In genomic region chr9:101611481-101611880, GRCm38 (mm10) we compare ENCODE assay signal across 9 mouse cellular contexts.
DNase-seq lines count a peak whose midpoint lies in the region; ATAC-seq and TF ChIP-seq lines count a peak whose summit lies in the region.
"Had no signal": no experiment of that assay in that cellular context is flagged by ENCODE, and none has a peak within 500 bp of the region (broad histone marks: within the 10 kb centered on the region; RNA-seq: fewer than 3 reads in every experiment).

No protein-coding gene starts in this region.

- H3K4me3 ChIP-seq in cerebellum, adult 2 months (replicated peaks; ENCODE audit: insufficient read depth, low read depth, low read length) = no peak overlapping the region
- H3K4me3 ChIP-seq in liver, embryonic 11.5 days (ENCODE audit: low read depth, low read length) = no peak overlapping the region

- H3K4me1 ChIP-seq in cerebellum, adult 2 months (ENCODE audit: control insufficient read depth, insufficient read depth, low read length) = peaks cover 45% of the 10 kb centered on the region
- no peaks in the 10 kb centered on the region for H3K4me1 ChIP-seq in liver, embryonic 11.5 days (replicated peaks; ENCODE audit: control insufficient read depth, insufficient read depth, low read length)

- intact Hi-C loops in left cerebral cortex, postnatal 25 days (cut with DNase I) = no loop called here

- no peak overlapping the region for H3K4me2 ChIP-seq in liver, embryonic 11.5 days

- H3K36me3 ChIP-seq in liver, embryonic 11.5 days (ENCODE audit: control insufficient read depth, insufficient read depth, low read length) = no peaks in the 10 kb centered on the region

- no peaks in the 10 kb centered on the region for H3K9me3 ChIP-seq in liver, embryonic 11.5 days (ENCODE audit: control insufficient read depth, low read length)

- no peak overlapping the region for H3K27ac ChIP-seq in cerebellum, adult 2 months (ENCODE audit: insufficient read depth, low read length)
- no peak overlapping the region for H3K27ac ChIP-seq in liver, embryonic 11.5 days (ENCODE audit: low read depth, low read length)

- H3K27me3 ChIP-seq in cerebellum, adult 2 months (ENCODE audit: control insufficient read depth, insufficient read depth, low read length) = no peaks in the 10 kb centered on the region
- no peaks in the 10 kb centered on the region for H3K27me3 ChIP-seq in liver, embryonic 11.5 days (replicated peaks; ENCODE audit: control insufficient read depth, insufficient read depth, low read length)

- TF ChIP-seq CTCF in cerebellum, adult 2 months (IDR thresholded peaks at IDR 0.05; ENCODE audit: borderline replicate concordance, insufficient read depth, low read depth, low read length) = peak; percentile 33; the same call in 1 of the 2 replicates

- no peak overlapping the region for H3K9ac ChIP-seq in liver, embryonic 11.5 days (ENCODE audit: low read depth, low read length)

- ATAC-seq in cerebellum, adult (ENCODE audit: insufficient number of reproducible peaks, low FRiP score, low TSS enrichment) = no peak
- ATAC-seq in liver, embryonic 11.5 days (replicated peaks; ENCODE audit: low FRiP score) = no peak

- TF ChIP-seq POLR2A in cerebellum, adult 2 months (IDR thresholded peaks at IDR 0.05; ENCODE audit: borderline replicate concordance, insufficient read depth, low read length) = no peak

- 76% methylated on average over 3 of the region's 3 CpGs for WGBS in cerebellum, adult 2 months
- WGBS in liver, embryonic 11.5 days = 19% methylated on average over 3 of the region's 3 CpGs

- DNase-seq in cerebellum, adult 2 months = peak in 1 of 2 experiments; percentile 31
- DNase-seq in liver = peak; percentile 14
- no peak for DNase-seq in liver, embryonic 11.5 days (ENCODE audit: low spot score)
- DNase-seq in cerebellum, adult 9-10 months = peak; percentile 27
- peak; percentile 15 for DNase-seq in lung, postnatal 14 days
- DNase-seq in layer of hippocampus, adult 9-11 months = no peak
- DNase-seq in left cerebral cortex, postnatal 25 days (ENCODE audit: low spot score in 2 of 2) = no peak
- DNase-seq: heart, postnatal 36 days had no signal

Comparison
In these comparisons a context has a peak if more than half of its experiments do, and no peak if none do; other contexts are left out.
1. DNase-seq: peak in liver (single experiment), cerebellum, adult 9-10 months (single experiment) and lung, postnatal 14 days (single experiment); none in liver, embryonic 11.5 days (single experiment), layer of hippocampus, adult 9-11 months (single experiment) and left cerebral cortex, postnatal 25 days (0 of 2).